In genomic region chr17:56708692-56709091, GRCm38 (mm10) we compare ENCODE assay signal across 1 mouse cellular context.
TF ChIP-seq lines count a peak whose summit lies in the region.

No protein-coding gene starts in this region.

TF ChIP-seq in CH12.LX, 34 proteins besides CTCF, POLR2A, EP300 and RAD21:
- TF ChIP-seq ZNF384 (IDR thresholded peaks at IDR 0.05; ENCODE audit: low read depth, low read length) (no peak), POLR2AphosphoS2 (IDR thresholded peaks at IDR 0.05; ENCODE audit: low read depth, low read length) (no peak), MEF2A (IDR thresholded peaks at IDR 0.05; ENCODE audit: borderline replicate concordance, low read depth, low read length) (no peak), ZC3H11A (IDR thresholded peaks at IDR 0.05; ENCODE audit: low read depth, low read length) (no peak), CHD2 (IDR thresholded peaks at IDR 0.05; ENCODE audit: low read length) (no peak), SMC3 (IDR thresholded peaks at IDR 0.05; ENCODE audit: low read depth, low read length) (no peak), JUN (IDR thresholded peaks at IDR 0.05; ENCODE audit: insufficient read depth, low read depth, low read length) (no peak), MYC (IDR thresholded peaks at IDR 0.05; ENCODE audit: low read depth, low read length) (no peak), BHLHE40 (IDR thresholded peaks at IDR 0.05; ENCODE audit: low read depth, low read length) (no peak), MAFK (IDR thresholded peaks at IDR 0.05; ENCODE audit: insufficient replicate concordance, low read length) (no peak), MXI1 (IDR thresholded peaks at IDR 0.05; ENCODE audit: low read depth, low read length) (no peak), GABPA (IDR thresholded peaks at IDR 0.05; ENCODE audit: insufficient replicate concordance, low read depth, low read length) (no peak), ZKSCAN1 (IDR thresholded peaks at IDR 0.05; ENCODE audit: borderline replicate concordance, low read depth, low read length) (no peak), RCOR1 (conservative IDR thresholded peaks at IDR 0.05; ENCODE audit: low read depth, low read length) (no peak), KAT2A (IDR thresholded peaks at IDR 0.05; ENCODE audit: insufficient replicate concordance, low read length) (no peak)
